Mouse (Mus musculus) heart, postnatal 0 days (tissue): ENCODE data around the gene Tmem184b. TPM values are rescaled to one million over a fixed set of nuclear protein-coding genes. Genes with fewer than 3 reads are reported as not detected.
A peak's percentile ranks its signal among the peaks of the same experiment; 100 is the strongest.

Experiments used
- ATAC-seq: fragments of 200-750 bp; cut with Nextera tagmentation; 2 replicates; pipeline ENCODE4 v1.8.0; 2017; ENCODE audit warnings: low read depth, moderate number of reproducible peaks, moderate library complexity; ENCODE audit not compliant: insufficient read depth
- DNase-seq: peaks from one replicate; pipeline ENCODE4 v3.0.0-alpha.2; 2016; ENCODE audit warnings: low spot score
- H3K27ac ChIP-seq: fragments of 300-500 bp; sonication (generic); 2 replicates; pipeline ENCODE4 v1.5.1; 2014; ENCODE audit warnings: low read depth, mild to moderate bottlenecking
- H3K27me3 ChIP-seq: fragments of 300-500 bp; sonication (generic); 2 replicates; pipeline ENCODE4 v1.6.1; 2014; ENCODE audit warnings: low read length, mixed read lengths; ENCODE audit not compliant: control insufficient read depth, insufficient read depth
- H3K36me3 ChIP-seq: fragments of 300-500 bp; sonication (generic); replicated peaks from 2 replicates; pipeline ENCODE4 v1.6.1; 2014; ENCODE audit warnings: low read length, mixed read lengths; ENCODE audit not compliant: control insufficient read depth, insufficient read depth
- H3K4me1 ChIP-seq: fragments of 300-500 bp; sonication (generic); 2 replicates; pipeline ENCODE4 v1.6.1; 2014; ENCODE audit warnings: antibody characterized with exemption; ENCODE audit not compliant: control insufficient read depth, insufficient read depth
- H3K4me2 ChIP-seq: fragments of 300-500 bp; sonication (generic); 2 replicates; pipeline ENCODE4 v1.6.1; 2014; ENCODE audit warnings: low read depth, mild to moderate bottlenecking, low read length, moderate library complexity
- H3K4me3 ChIP-seq: fragments of 300-500 bp; sonication (generic); 2 replicates; pipeline ENCODE4 v1.5.1; 2014; ENCODE audit warnings: low read depth, low read length
- H3K9ac ChIP-seq: fragments of 300-500 bp; sonication (generic); replicated peaks from 2 replicates; pipeline ENCODE4 v1.6.1; 2014; ENCODE audit warnings: low read depth, low read length, mixed read lengths
- H3K9me3 ChIP-seq: fragments of 300-500 bp; sonication (generic); replicated peaks from 2 replicates; pipeline ENCODE4 v1.6.1; 2016; ENCODE audit warnings: low read length; ENCODE audit not compliant: control insufficient read depth
- CTCF ChIP-seq: IDR thresholded peaks from 2 replicates; pipeline ENCODE4 v1.5.1; 2016; ENCODE audit warnings: antibody characterized with exemption, control low read depth, low read depth
- EP300 ChIP-seq: IDR thresholded peaks from 2 replicates; pipeline ENCODE4 v1.6.1; 2016; ENCODE audit warnings: antibody characterized with exemption, low read depth
- WGBS: fragments of 180-500 bp; shearing (Covaris S2); extraction: QIAGEN DNeasy Blood & Tissue Kit; methylation state at CpG from one replicate; pipeline ENCODE4 v1.1.7; 2014; 5-methylcytosine and 5-hydroxymethylcytosine counted together
- polyA plus RNA-seq: library from polyadenylated mRNA; unstranded; fragments of >200 nt; fragmentation: Nextera tagmentation; extraction: Ambion mirVana; gene quantifications from 2 replicates; pipeline ENCODE4 v1.2.1, GENCODE M21; 2015
- total RNA-seq: library from RNA; depleted of rRNA; stranded (reverse); fragments of >200 nt; gene quantifications from 2 replicates; pipeline ENCODE4 v1.2.3, GENCODE M21; 2014; ENCODE audit warnings: low replicate concordance

Tmem184b gene
- total and polyA plus RNA-seq, 2 experiments from 2014 or later = 31.8 to 70.6 TPM

DNA sequence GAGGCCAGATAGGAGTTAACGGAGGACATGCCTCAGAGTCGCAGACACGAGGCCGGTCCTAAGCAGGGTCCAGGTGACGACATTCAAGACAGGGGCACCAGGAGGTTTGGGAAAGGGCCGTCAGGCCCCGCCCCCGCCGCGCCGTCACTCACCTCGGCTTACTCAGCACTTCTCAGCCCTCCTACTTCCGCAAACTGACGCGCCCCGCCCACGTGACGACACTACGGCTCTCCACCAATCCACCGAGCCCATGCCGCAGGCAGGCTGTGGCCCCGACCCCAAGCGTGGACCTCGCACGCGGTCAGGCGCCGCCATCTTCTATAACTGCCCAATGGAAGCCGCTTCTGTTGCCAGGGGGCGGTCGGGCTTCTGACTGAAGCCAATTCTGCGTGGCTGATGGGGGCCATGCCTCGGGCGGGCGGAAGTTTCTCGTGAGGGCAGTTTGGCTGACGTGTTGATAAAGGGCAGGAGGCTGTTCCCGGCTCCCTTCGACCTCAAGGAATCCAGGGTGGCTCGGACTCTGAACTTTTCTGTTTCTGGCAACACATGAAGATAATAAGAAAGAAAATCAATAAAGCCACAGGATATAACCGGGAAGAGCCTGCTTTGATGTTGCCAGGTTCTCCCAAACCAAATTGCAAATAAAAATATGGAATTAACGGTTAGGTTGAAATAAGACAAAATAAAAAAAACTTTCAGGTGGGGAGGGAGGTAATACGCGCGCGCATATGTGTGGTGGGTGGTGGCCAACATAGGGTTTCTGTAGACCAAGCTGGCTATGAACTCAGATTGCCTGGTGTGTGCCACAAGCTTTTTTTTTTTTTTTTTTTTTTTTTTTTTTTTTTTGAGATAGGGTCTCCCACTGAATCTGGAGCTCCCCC is 75.1 kb downstream of the Tmem184b start, which contains the start of gene Pla2g6:
Pla2g6 (minus strand) TSS at position 333 of the 881 bp plus-strand sequence.
- Histone ChIP-seq H3K4me2 (peak within 1 kb of the TSS; percentile 77), H3K27me3 (no peaks in the 10 kb centered on the region), H3K4me3 (peak within 1 kb of the TSS; percentile 52), H3K36me3 (no peaks in the 10 kb centered on the region), H3K27ac (peak within 1 kb of the TSS; percentile 85), H3K4me1 (peaks cover 41% of the 10 kb centered on the region), H3K9me3 (no peaks in the 10 kb centered on the region), H3K9ac (peak within 1 kb of the TSS; percentile 62)
- no peak; the same call in 1 of the 2 replicates for TF ChIP-seq EP300
- no peak for TF ChIP-seq CTCF
- peak; percentile 97 for DNase-seq
- WGBS = 3% methylated on average over 46 of the region's 46 CpGs
- ATAC-seq = peak; percentile 94

DNA sequence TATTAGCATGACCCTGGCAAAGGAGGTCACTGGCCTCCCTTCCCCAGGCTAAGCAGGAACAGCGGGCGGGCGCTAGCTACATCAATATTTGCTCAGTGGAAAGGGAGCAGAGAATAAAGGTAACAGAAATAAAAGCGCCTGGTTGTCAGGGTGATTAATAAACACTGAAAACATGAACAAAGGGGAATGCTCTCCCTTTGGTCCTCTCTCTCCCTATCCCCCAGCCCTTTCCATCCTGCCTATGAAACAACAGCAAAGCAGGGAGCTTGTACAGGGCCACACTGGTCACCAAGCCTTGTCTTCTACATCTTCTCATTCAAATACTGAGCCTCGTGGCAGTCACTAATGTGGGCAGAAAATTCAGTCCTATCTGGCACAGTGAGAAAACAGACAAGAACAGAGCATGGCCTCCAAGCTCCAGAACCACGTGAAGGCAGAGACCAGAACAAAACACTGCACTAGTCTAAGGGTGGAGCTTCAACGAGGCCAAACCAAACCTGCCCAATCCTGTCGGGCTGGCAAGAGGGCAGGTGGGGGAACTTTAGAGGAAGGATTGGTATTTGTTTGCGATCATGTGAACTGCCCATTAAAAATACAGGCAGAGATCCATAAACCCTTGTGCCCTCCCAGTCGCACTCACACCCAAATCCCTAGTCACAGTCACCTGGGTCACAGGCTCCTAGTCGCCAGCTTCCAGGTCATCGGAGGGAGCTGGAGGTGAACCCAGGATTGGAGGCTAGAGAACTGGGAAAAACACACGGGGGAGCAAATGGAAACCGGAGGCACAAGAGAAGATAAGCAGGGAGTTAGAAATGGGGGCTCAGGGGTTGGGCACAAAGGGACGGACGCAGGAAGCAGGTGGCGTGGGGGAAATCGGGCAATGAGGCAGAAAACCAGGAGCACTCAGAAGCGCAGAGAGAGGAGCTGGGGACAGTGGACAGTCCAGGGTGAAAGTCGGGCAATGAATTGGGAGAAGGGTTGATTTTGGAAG is 76.1 kb downstream of the Tmem184b start:
- no peak for ATAC-seq

GRCm38 (mm10) chr15:79326264-79326663 is 77.1 kb downstream of the Tmem184b start:
- H3K4me1 ChIP-seq = peaks cover 56% of the 10 kb centered on the region
- DNase-seq = no peak
- no peak overlapping the region for H3K9ac ChIP-seq
- H3K4me3 ChIP-seq = no peak overlapping the region
- H3K27ac ChIP-seq = no peak overlapping the region
- H3K36me3 ChIP-seq = no peaks in the 10 kb centered on the region
- no peaks in the 10 kb centered on the region for H3K27me3 ChIP-seq
- no peaks in the 10 kb centered on the region for H3K9me3 ChIP-seq
- 39% methylated on average over 4 of the region's 4 CpGs for WGBS
- ATAC-seq = no peak
- no peak for TF ChIP-seq EP300
- no peak overlapping the region for H3K4me2 ChIP-seq

More for the DNA sequence above, 76.1 kb downstream of the Tmem184b start:
- TF ChIP-seq EP300 (no peak), CTCF (no peak)
- Histone ChIP-seq H3K9ac (peak overlapping the region; percentile 62), H3K9me3 (no peaks in the 10 kb centered on the region), H3K4me1 (peaks cover 50% of the 10 kb centered on the region), H3K4me2 (peak overlapping the region; percentile 77), H3K27me3 (no peaks in the 10 kb centered on the region), H3K4me3 (peak overlapping the region; percentile 52), H3K36me3 (no peaks in the 10 kb centered on the region), H3K27ac (peak overlapping the region; percentile 85)
- DNase-seq = peak; percentile 34
- 21% methylated on average over 20 of the region's 20 CpGs for WGBS

DNA sequence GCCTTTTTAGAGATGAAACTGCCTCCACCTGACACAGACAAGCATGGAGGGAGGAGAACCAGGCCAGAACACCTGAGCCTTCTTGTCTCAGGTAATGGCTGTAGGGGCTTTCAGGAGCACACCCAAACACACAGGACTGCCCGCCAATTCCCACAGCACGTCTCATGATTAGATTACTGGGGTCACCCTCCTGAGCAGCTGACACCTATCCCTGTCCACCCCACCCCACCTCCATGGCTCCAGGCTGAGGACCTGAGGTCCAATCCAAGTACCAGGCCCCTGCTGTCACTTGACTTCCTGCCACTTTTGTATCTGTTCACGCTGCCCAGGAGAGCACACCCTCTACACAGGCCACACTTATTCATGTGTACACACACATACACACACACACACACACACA is 77.6 kb downstream of the Tmem184b start:
- no peaks in the 10 kb centered on the region for H3K36me3 ChIP-seq
- 63% methylated on average over 3 of the region's 3 CpGs for WGBS
- no peak overlapping the region for H3K9ac ChIP-seq
- H3K9me3 ChIP-seq = no peaks in the 10 kb centered on the region
- H3K4me2 ChIP-seq = no peak overlapping the region
- TF ChIP-seq CTCF (no peak), EP300 (no peak)
- no peaks in the 10 kb centered on the region for H3K27me3 ChIP-seq
- H3K4me1 ChIP-seq = peaks cover 56% of the 10 kb centered on the region
- H3K4me3 ChIP-seq = no peak overlapping the region
- H3K27ac ChIP-seq = peak overlapping the region; percentile 86; the same call in 1 of the 2 replicates
- DNase-seq (no peak), ATAC-seq (no peak)

- no peaks in the 10 kb centered on the region for H3K9me3 ChIP-seq
- H3K4me2 ChIP-seq = no peak overlapping the region
- TF ChIP-seq EP300 = no peak
- no peak for TF ChIP-seq CTCF
- H3K4me3 ChIP-seq = no peak overlapping the region
- H3K9ac ChIP-seq = no peak overlapping the region
- H3K36me3 ChIP-seq = no peaks in the 10 kb centered on the region
- peak overlapping the region; percentile 86 for H3K27ac ChIP-seq
- peaks cover 56% of the 10 kb centered on the region for H3K4me1 ChIP-seq
- H3K27me3 ChIP-seq = no peaks in the 10 kb centered on the region
- ATAC-seq = no peak
- DNase-seq = no peak
- 78% methylated on average over 3 of the region's 3 CpGs for whole genome bisulfite sequencing
These were observed 79.0 kb downstream of the Tmem184b start for GRCm38 (mm10) chr15:79324373-79324772.
